Comparison of ENCODE assay signal across 8 mouse cellular contexts in genomic region chr2:153493781-153494292, GRCm38 (mm10). TPM values are rescaled to one million over a fixed set of nuclear protein-coding genes. Genes with fewer than 3 reads are reported as not detected.
A peak's percentile ranks its signal among the peaks of the same experiment; 100 is the strongest.
DNase-seq lines count a peak whose midpoint lies in the region; ATAC-seq and TF ChIP-seq lines count a peak whose summit lies in the region.

No protein-coding gene starts in this region.

- H3K4me1 ChIP-seq in heart, embryonic 11.5 days (ENCODE audit: control insufficient read depth, insufficient read depth, low read length), result peaks cover 54% of the 10 kb centered on the region
- H3K4me1 ChIP-seq in forebrain, embryonic 11.5 days (replicated peaks; ENCODE audit: control insufficient read depth, insufficient read depth, low read length), result peaks cover 45% of the 10 kb centered on the region
- peaks cover 13% of the 10 kb centered on the region; the same call in 1 of the 2 replicates for H3K4me1 ChIP-seq in liver, adult 2 months (ENCODE audit: control insufficient read depth, insufficient read depth, low read length)
- H3K4me1 ChIP-seq in neural tube, embryonic 15.5 days, result peaks cover 63% of the 10 kb centered on the region

- 4% methylated on average over 6 of the region's 6 CpGs for WGBS in heart, embryonic 11.5 days (ENCODE audit: insufficient replicate concordance)
- WGBS in forebrain, embryonic 11.5 days, result 14% methylated on average over 6 of the region's 6 CpGs
- WGBS in liver, adult 2 months, result 13% methylated on average over 6 of the region's 6 CpGs
- WGBS in neural tube, embryonic 15.5 days, result 20% methylated on average over 6 of the region's 6 CpGs

- H3K4me2 ChIP-seq in heart, embryonic 11.5 days, result peak overlapping the region; percentile 77
- peak overlapping the region; percentile 11; the same call in 1 of the 2 replicates for H3K4me2 ChIP-seq in forebrain, embryonic 11.5 days (ENCODE audit: low read depth, low read length, severe bottlenecking)
- H3K4me2 ChIP-seq in neural tube, embryonic 15.5 days, result peak overlapping the region; percentile 89

- DNase-seq in heart, adult 8-10 months (ENCODE audit: low spot score), result no peak
- DNase-seq in MN1 (ENCODE audit: low spot score), result peak; percentile 11
- no peak for DNase-seq in forebrain, embryonic 11.5 days (ENCODE audit: low spot score)
- peak; percentile 10 for DNase-seq in liver, adult 2 months (ENCODE audit: extremely low read depth, low read depth, low spot score)
- no peak for DNase-seq in gastrocnemius, postnatal 36 days
- no peak for DNase-seq in left cerebral cortex, postnatal 36 days (ENCODE audit: low spot score in 2 of 2)

- H3K79me2 ChIP-seq in liver, adult 2 months (ENCODE audit: control insufficient read depth, insufficient read depth, low read length), result no peaks in the 10 kb centered on the region

- no peaks in the 10 kb centered on the region for H3K36me3 ChIP-seq in heart, embryonic 11.5 days (ENCODE audit: control insufficient read depth, insufficient read depth, low read length)
- no peaks in the 10 kb centered on the region for H3K36me3 ChIP-seq in forebrain, embryonic 11.5 days (ENCODE audit: control insufficient read depth, insufficient read depth, low read length)
- H3K36me3 ChIP-seq in liver, adult 2 months (ENCODE audit: control insufficient read depth, insufficient read depth, low read length), result no peaks in the 10 kb centered on the region
- H3K36me3 ChIP-seq in neural tube, embryonic 15.5 days, result no peaks in the 10 kb centered on the region

- peak overlapping the region; percentile 96 for H3K27ac ChIP-seq in heart, embryonic 11.5 days (ENCODE audit: low read depth, low read length)
- peak overlapping the region; percentile 80 for H3K27ac ChIP-seq in forebrain, embryonic 11.5 days (ENCODE audit: low read depth, low read length)
- no peak overlapping the region for H3K27ac ChIP-seq in liver, adult 2 months (replicated peaks; ENCODE audit: insufficient read depth, low read depth, low read length)
- peak overlapping the region; percentile 97 for H3K27ac ChIP-seq in neural tube, embryonic 15.5 days (replicated peaks)

- no peak for TF ChIP-seq CTCF in liver, adult 2 months (IDR thresholded peaks at IDR 0.05; ENCODE audit: low read depth, low read length)

- no peak for TF ChIP-seq POLR2A in liver, adult 2 months (IDR thresholded peaks at IDR 0.05; ENCODE audit: extremely low read depth, insufficient read depth, low read length)

- ATAC-seq in heart, embryonic 11.5 days (replicated peaks; ENCODE audit: insufficient number of reproducible peaks, low FRiP score, low TSS enrichment), result peak; percentile 58
- no peak for ATAC-seq in forebrain, embryonic 11.5 days (replicated peaks; ENCODE audit: low FRiP score)
- ATAC-seq in neural tube, embryonic 15.5 days (ENCODE audit: low FRiP score), result no peak

- H3K27me3 ChIP-seq in heart, embryonic 11.5 days (ENCODE audit: control insufficient read depth, insufficient read depth, low read length), result 0 out of 2 replicates have a peak, but pooled peaks cover 2% of the 10 kb centered on the region
- peaks cover 13% of the 10 kb centered on the region for H3K27me3 ChIP-seq in forebrain, embryonic 11.5 days (ENCODE audit: control insufficient read depth, insufficient read depth, low read length)
- H3K27me3 ChIP-seq in liver, adult 2 months (ENCODE audit: control insufficient read depth, insufficient read depth, low read length), result no peaks in the 10 kb centered on the region
- no peaks in the 10 kb centered on the region for H3K27me3 ChIP-seq in neural tube, embryonic 15.5 days (replicated peaks)

- peak overlapping the region; percentile 75 for H3K9ac ChIP-seq in heart, embryonic 11.5 days (ENCODE audit: low read depth, low read length)
- peak overlapping the region; percentile 37 for H3K9ac ChIP-seq in forebrain, embryonic 11.5 days (ENCODE audit: low read length)
- H3K9ac ChIP-seq in liver, adult 2 months (ENCODE audit: low read depth, low read length), result no peak overlapping the region
- peak overlapping the region; percentile 28; the same call in 1 of the 2 replicates for H3K9ac ChIP-seq in neural tube, embryonic 15.5 days (replicated peaks)

- H3K4me3 ChIP-seq in heart, embryonic 11.5 days (ENCODE audit: low read depth, low read length), result 0 out of 2 replicates have a peak overlapping the region, but pooled peaks have one; percentile 60
- no peak overlapping the region for H3K4me3 ChIP-seq in forebrain, embryonic 11.5 days (ENCODE audit: low read depth, low read length)
- no peak overlapping the region for H3K4me3 ChIP-seq in liver, adult 2 months (ENCODE audit: insufficient read depth, low read depth, low read length)
- H3K4me3 ChIP-seq in neural tube, embryonic 15.5 days (replicated peaks), result no peak overlapping the region

- no peaks in the 10 kb centered on the region for H3K9me3 ChIP-seq in heart, embryonic 11.5 days (replicated peaks; ENCODE audit: control insufficient read depth, low read length)
- H3K9me3 ChIP-seq in forebrain, embryonic 11.5 days (ENCODE audit: control insufficient read depth, low read length), result no peaks in the 10 kb centered on the region
- H3K9me3 ChIP-seq in neural tube, embryonic 15.5 days (replicated peaks), result no peaks in the 10 kb centered on the region

- intact Hi-C loops in gastrocnemius, postnatal 36 days (cut with DNase I), result no loop called here
- intact Hi-C loops in left cerebral cortex, postnatal 36 days (cut with DNase I), result loop anchor here (5.0 kb wide), 1 partner anchor 33 kb away; the partner anchor contains the start of gene Nol4l

RNA-seq across cellular contexts. Expression of gene 4930404H24Rik, which starts 1.2 kb away (rescaled TPM):
- not detected in 2 replicates for polyA plus RNA-seq in heart, embryonic 11.5 days (2014; fragmentation: Nextera tagmentation; extraction: Ambion mirVana)
- total RNA-seq in heart, adult 8-10 months (2022), result not detected
- not detected in 2 replicates for polyA plus RNA-seq in forebrain, embryonic 11.5 days (2014; fragmentation: Nextera tagmentation; extraction: Ambion mirVana)
- not detected in 2 replicates for total RNA-seq in liver, adult 2 months (2014; rRNA removed)
- polyA plus RNA-seq in liver, adult 2 months (2012; rRNA removed), result not detected in 2 replicates
- polyA plus RNA-seq in neural tube, embryonic 15.5 days (2015; fragmentation: Nextera tagmentation; extraction: Ambion mirVana), result not detected in 2 replicates
- total RNA-seq in gastrocnemius, postnatal 36 days (2021), result not detected
- not detected for total RNA-seq in left cerebral cortex, postnatal 36 days (2021)

RNA-seq across cellular contexts. Expression of gene Nol4l, which starts 35.9 kb away (rescaled TPM):
- 16.0 and 16.7 TPM in 2 replicates for polyA plus RNA-seq in heart, embryonic 11.5 days (2014; fragmentation: Nextera tagmentation; extraction: Ambion mirVana)
- 1 to 10 TPM; 2.2 to 3.6 (median 3.0) TPM for total RNA-seq in heart, adult 8-10 months (2022)
- 25.6 and 26.2 TPM in 2 replicates for polyA plus RNA-seq in forebrain, embryonic 11.5 days (2014; fragmentation: Nextera tagmentation; extraction: Ambion mirVana)
- total RNA-seq in liver, adult 2 months (2014; rRNA removed), result 0.18 and 0.34 TPM in 2 replicates
- 0.44 and 0.80 TPM in 2 replicates for polyA plus RNA-seq in liver, adult 2 months (2012; rRNA removed)
- polyA plus RNA-seq in neural tube, embryonic 15.5 days (2015; fragmentation: Nextera tagmentation; extraction: Ambion mirVana), result 31.4 and 36.1 TPM in 2 replicates
- 1 to 10 TPM in 1 of 2 experiments, under 1 TPM in 1; 0.94 to 1.0 TPM for total RNA-seq in gastrocnemius, postnatal 36 days (2021)
- total RNA-seq in left cerebral cortex, postnatal 36 days (2021), result 10 to 100 TPM; 46.4 to 50.2 TPM

Comparison
In these comparisons a context has a peak if more than half of its experiments do, and no peak if none do; other contexts are left out.
1. H3K4me2 ChIP-seq: peak in every context shown above with its lines; median percentile 89 in neural tube, embryonic 15.5 days; 77 in heart, embryonic 11.5 days; 11 in forebrain, embryonic 11.5 days.
2. DNase-seq: peak in MN1 (single experiment) and liver, adult 2 months (single experiment); none in heart, adult 8-10 months (single experiment), forebrain, embryonic 11.5 days (single experiment), gastrocnemius, postnatal 36 days (0 of 2) and left cerebral cortex, postnatal 36 days (0 of 2).
3. RNA of gene Nol4l, which starts 35.9 kb away (total RNA-seq): 46.4 to 50.2 TPM in left cerebral cortex, postnatal 36 days; 2.2 to 3.6 TPM in heart, adult 8-10 months, 0.94 to 1.0 TPM in gastrocnemius, postnatal 36 days and 0.18 to 0.34 TPM in liver, adult 2 months; every median in the first group is over 10 times any median in the second.